Mouse (Mus musculus) monocyte, adult 5-6 weeks (primary cell): ENCODE measurements around the gene Maco1. TPM values are rescaled to one million over a fixed set of nuclear protein-coding genes. Genes with fewer than 3 reads are reported as not detected.
"Not testable (repeated sequence)": the region's sequence is repeated elsewhere in the genome, so short reads cannot be mapped to it uniquely, and the experiment has no call there.

ENCODE experiments used
- ATAC-seq: fragments of 153-309, 156-312 bp; replicated peaks from 2 replicates; pipeline ENCODE4 v1.8.0; 2017; ENCODE audit warnings: mild to moderate bottlenecking; ENCODE audit not compliant: low TSS enrichment, insufficient number of reproducible peaks, severe bottlenecking, poor library complexity, low FRiP score
- total RNA-seq: library from RNA; stranded (forward); fragments of 200-1000, 200-491, 200-594 nt; gene quantifications from 3 replicates; pipeline ENCODE4 v1.2.3, GENCODE M21; 2017

Maco1 gene
- total RNA-seq, 1 experiment from 2014 or later = 41.4 TPM

DNA sequence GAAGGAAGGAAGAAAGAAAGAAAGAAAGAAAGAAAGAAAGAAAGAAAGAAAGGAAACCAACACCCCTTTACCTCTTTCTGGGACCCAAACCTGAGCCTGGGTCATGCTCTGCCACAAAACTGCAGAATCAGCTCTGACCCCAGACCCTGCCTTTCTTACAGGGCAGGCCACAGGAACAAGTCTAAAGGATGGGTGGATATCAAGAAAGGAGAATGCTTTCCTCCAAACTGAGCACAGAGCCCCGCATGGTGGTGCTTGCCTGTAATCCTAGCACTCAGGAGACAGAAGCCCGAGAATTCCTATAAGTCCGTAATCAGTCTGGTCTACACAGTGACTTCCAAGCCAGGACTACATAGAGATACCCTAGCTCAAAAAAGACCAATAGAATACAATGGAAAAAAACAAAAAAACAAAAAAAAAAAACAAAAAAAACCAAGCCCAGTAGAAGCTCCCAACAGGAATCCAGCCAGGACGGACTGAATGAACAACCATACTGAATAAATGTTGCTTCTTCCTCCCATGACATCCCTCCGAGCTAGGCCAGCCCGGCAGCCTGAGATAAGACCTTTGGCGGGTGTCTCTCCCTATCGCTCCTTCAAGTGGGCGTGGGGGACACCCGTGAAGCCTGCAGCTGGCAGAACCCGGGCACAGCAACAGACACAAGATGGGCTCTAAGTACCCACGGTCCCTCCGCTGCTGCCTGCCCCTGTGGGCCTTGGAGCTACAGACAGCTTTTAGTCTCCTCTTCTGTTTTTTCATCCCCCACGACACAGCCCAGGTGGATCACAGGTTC is 11.0 kb upstream of the Maco1 start, which contains the start of gene Rhd:
Gene Rhd (plus strand): TSS at position 600 of the 793 bp plus-strand sequence.
- no peak for ATAC-seq

DNA sequence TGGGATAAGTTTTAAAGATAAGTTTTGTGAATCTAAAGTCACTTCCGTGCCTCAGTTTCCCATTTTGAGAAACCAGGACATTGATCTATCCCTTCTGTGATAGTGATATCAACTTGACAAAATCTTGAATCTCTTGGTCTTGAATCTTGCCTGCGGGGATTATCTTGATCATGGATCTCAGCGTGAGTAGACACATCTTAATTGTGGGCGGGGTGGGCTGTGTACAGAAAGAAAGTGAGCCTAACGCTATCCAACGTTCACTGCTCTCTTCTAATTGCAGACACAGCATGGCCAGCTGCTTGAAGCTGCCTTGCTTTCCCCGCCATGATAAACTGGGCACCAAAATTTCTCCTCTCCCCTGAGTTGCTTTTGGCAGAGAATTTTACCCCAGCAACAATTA is 9.9 kb upstream of the Maco1 start:
- no peak for ATAC-seq

- no peak for ATAC-seq
These were observed 8.7 kb upstream of the Maco1 start for GRCm38 (mm10) chr4:134861884-134862283.

- ATAC-seq = no peak
These were observed 5.3 kb upstream of the Maco1 start for GRCm38 (mm10) chr4:134858494-134858893.

DNA sequence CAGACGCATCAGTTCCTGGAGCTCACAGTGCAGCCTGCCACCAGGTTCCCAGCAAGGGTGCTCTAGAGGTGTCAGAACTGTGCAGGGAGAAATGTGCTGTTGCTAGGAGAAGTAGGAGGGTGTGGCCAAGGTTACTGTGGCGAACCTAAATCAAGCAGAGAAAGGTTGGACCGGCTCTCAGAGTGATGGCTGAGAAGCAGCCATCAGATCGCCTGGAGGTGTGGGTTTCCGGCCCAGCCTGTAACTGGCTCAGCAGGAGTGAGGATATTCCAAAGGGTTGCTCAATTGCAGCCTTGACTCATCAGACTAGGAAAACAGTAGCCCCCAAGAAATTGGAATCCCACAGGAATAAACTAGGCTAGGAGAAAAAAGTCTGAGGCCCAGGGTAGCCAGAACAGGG is 3.4 kb upstream of the Maco1 start:
- no peak for ATAC-seq

- ATAC-seq = no peak
These were observed 2.9 kb upstream of the Maco1 start for GRCm38 (mm10) chr4:134856056-134856455.

GRCm38 (mm10) chr4:134855371-134855770 is 2.2 kb upstream of the Maco1 start:
- ATAC-seq = no peak

GRCm38 (mm10) chr4:134853637-134854485 is 716 bp upstream of the Maco1 start:
- peak; percentile 86 for ATAC-seq

DNA sequence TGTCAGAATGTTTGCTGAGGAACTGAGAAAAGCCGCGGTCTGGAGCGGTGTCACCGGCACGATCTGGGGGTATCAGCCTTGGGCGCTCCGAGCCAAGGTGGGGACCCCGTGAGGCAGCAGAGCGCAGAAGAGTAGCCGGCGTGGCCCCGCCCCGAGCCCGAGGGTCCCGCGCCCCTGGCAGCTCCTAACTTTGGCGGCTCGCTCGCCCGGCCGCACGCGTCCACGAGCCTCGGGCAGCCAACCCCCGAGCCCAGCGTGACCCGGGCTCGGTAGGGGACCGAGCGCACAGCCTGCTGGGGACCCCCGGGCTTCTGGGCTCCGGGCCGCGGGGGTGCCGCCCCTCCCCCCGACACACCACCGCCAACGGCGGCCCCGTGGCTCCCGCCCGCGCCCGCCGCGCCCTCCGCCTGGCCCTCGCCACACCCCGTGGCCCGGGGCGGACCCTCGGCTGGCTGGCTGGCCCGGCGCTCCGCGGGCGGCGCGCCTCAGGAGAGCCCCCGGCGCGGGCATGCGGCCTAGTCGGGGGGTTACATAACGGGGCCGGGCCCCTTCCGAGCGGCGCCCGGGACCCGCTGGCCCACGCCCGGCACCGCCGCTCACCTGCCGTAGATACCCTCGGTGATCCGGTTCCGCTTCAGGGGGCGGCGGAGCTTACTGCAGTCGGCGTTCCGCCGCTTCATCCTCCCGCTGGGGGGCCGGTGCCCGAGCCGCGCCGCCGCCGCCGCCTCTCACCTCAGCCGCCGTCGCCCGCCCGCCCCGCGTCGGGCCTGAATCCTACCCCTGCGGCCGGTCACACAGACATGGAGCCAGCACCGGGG is 498 bp downstream of the Maco1 start:
- ATAC-seq = no peak

DNA sequence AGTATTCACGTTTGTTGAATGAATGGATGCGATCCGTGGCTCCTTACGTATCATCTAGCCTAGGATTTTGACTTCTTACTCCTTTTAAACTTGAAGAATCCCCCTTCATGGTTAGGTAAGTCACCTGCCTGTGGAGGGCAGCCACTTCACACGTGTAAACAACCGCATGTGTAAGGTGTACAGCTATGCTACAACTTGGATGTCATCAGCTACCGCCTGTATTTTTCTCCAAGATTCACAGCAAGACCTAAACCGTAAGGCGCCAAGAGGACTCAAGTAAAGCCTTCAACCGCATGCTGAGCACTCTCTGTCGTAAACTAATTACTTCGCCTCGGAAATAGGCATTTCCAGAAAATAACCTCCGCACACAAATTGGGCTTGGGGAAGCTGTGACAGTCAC is 1.3 kb downstream of the Maco1 start:
- no peak for ATAC-seq

GRCm38 (mm10) chr4:134851236-134851635 is 1.9 kb downstream of the Maco1 start:
- no peak for ATAC-seq

- ATAC-seq = no peak
These were observed 2.6 kb downstream of the Maco1 start for GRCm38 (mm10) chr4:134850551-134850950.

- no peak for ATAC-seq
These were observed 5.6 kb downstream of the Maco1 start for GRCm38 (mm10) chr4:134847587-134847986.

- no peak for ATAC-seq
These were observed 9.6 kb downstream of the Maco1 start for GRCm38 (mm10) chr4:134843566-134843965.

GRCm38 (mm10) chr4:134840231-134840630 is 12.9 kb downstream of the Maco1 start:
- no peak for ATAC-seq

- ATAC-seq = not testable (repeated sequence)
These were observed 14.4 kb downstream of the Maco1 start for GRCm38 (mm10) chr4:134838706-134839105.

- no peak; the same call in 1 of the 2 replicates for ATAC-seq
These were observed 14.9 kb downstream of the Maco1 start for GRCm38 (mm10) chr4:134838221-134838620.

- ATAC-seq = no peak
These were observed 17.7 kb downstream of the Maco1 start for GRCm38 (mm10) chr4:134835486-134835885.

DNA sequence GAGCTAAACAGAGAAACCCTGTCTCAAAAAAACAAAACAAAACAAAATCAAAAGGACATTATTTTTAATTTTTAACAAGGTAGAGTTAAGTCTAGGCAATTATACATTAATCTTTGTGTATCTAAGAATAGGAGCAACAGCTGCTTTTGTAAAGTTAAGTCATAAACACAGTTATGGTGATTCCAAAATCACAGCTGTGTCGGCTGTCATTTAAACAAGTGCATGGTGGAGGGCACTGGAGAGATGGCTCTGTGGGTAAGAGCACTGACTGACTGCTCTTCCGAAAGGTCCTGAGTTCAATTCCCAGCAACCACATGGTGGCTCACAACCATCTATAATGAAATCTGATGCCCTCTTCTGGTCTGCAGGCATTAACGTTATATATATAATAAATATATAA is 21.2 kb downstream of the Maco1 start:
- ATAC-seq = no peak
